Mouse (Mus musculus): ENCODE measurements around the gene Cpsf4l. TPM values are rescaled to one million over a fixed set of nuclear protein-coding genes. Genes with fewer than 3 reads are reported as not detected.

Gene Cpsf4l
- polyA plus RNA-seq, 1 experiment from 2014 or later, result 1.4 TPM

GRCm38 (mm10) chr11:113697571-113697970, 12.2 kb downstream of the Cpsf4l start:
- H3K4me2 ChIP-seq (replicated peaks; ENCODE audit: low read depth, low read length), result no peak overlapping the region
- H3K4me3 ChIP-seq (ENCODE audit: low read length), result no peak overlapping the region
- H3K36me3 ChIP-seq (ENCODE audit: control insufficient read depth, insufficient read depth, low read length), result peaks cover 29% of the 10 kb centered on the region
- no peak overlapping the region for H3K9ac ChIP-seq (ENCODE audit: low read depth, low read length)
- no peak for ATAC-seq (ENCODE audit: low FRiP score, low TSS enrichment)
- no peaks in the 10 kb centered on the region for H3K27me3 ChIP-seq (ENCODE audit: control insufficient read depth, insufficient read depth, low read length)
- no peaks in the 10 kb centered on the region for H3K4me1 ChIP-seq (ENCODE audit: control insufficient read depth, insufficient read depth, low read length)
- 0 out of 2 replicates have a peak, but pooled peaks cover 4% of the 10 kb centered on the region for H3K9me3 ChIP-seq (ENCODE audit: control insufficient read depth, low read length)
- H3K27ac ChIP-seq (ENCODE audit: low read depth, low read length), result no peak overlapping the region
- WGBS, result 77% methylated on average over 5 of the region's 5 CpGs

- 68% methylated on average over 3 of the region's 3 CpGs for WGBS
- H3K9me3 ChIP-seq (ENCODE audit: control insufficient read depth, low read length), result 0 out of 2 replicates have a peak, but pooled peaks cover 4% of the 10 kb centered on the region
- H3K36me3 ChIP-seq (ENCODE audit: control insufficient read depth, insufficient read depth, low read length), result peaks cover 77% of the 10 kb centered on the region
- no peak overlapping the region for H3K9ac ChIP-seq (ENCODE audit: low read depth, low read length)
- no peak overlapping the region for H3K27ac ChIP-seq (ENCODE audit: low read depth, low read length)
- no peaks in the 10 kb centered on the region for H3K27me3 ChIP-seq (ENCODE audit: control insufficient read depth, insufficient read depth, low read length)
- H3K4me2 ChIP-seq (replicated peaks; ENCODE audit: low read depth, low read length), result no peak overlapping the region
- no peak overlapping the region for H3K4me3 ChIP-seq (ENCODE audit: low read length)
- peaks cover 2% of the 10 kb centered on the region; the same call in 1 of the 2 replicates for H3K4me1 ChIP-seq (ENCODE audit: control insufficient read depth, insufficient read depth, low read length)
- no peak for ATAC-seq (ENCODE audit: low FRiP score, low TSS enrichment)
These were observed 18.0 kb downstream of the Cpsf4l start for GRCm38 (mm10) chr11:113691851-113692250.

GRCm38 (mm10) chr11:113691318-113691717, 18.5 kb downstream of the Cpsf4l start:
- no peak overlapping the region for H3K9ac ChIP-seq (ENCODE audit: low read depth, low read length)
- H3K27ac ChIP-seq (ENCODE audit: low read depth, low read length), result no peak overlapping the region
- H3K4me2 ChIP-seq (replicated peaks; ENCODE audit: low read depth, low read length), result no peak overlapping the region
- no peak overlapping the region for H3K4me3 ChIP-seq (ENCODE audit: low read length)
- peaks cover 8% of the 10 kb centered on the region; the same call in 1 of the 2 replicates for H3K4me1 ChIP-seq (ENCODE audit: control insufficient read depth, insufficient read depth, low read length)
- H3K9me3 ChIP-seq (ENCODE audit: control insufficient read depth, low read length), result 0 out of 2 replicates have a peak, but pooled peaks cover 4% of the 10 kb centered on the region
- no peaks in the 10 kb centered on the region for H3K27me3 ChIP-seq (ENCODE audit: control insufficient read depth, insufficient read depth, low read length)
- H3K36me3 ChIP-seq (ENCODE audit: control insufficient read depth, insufficient read depth, low read length), result peaks cover 76% of the 10 kb centered on the region
- no peak for ATAC-seq (ENCODE audit: low FRiP score, low TSS enrichment)
- whole genome bisulfite sequencing, result 81% methylated on average over 5 of the region's 5 CpGs

- no peaks in the 10 kb centered on the region for H3K27me3 ChIP-seq (ENCODE audit: control insufficient read depth, insufficient read depth, low read length)
- no peak overlapping the region for H3K4me2 ChIP-seq (replicated peaks; ENCODE audit: low read depth, low read length)
- peaks cover 8% of the 10 kb centered on the region; the same call in 1 of the 2 replicates for H3K4me1 ChIP-seq (ENCODE audit: control insufficient read depth, insufficient read depth, low read length)
- no peak for ATAC-seq (ENCODE audit: low FRiP score, low TSS enrichment)
- H3K36me3 ChIP-seq (ENCODE audit: control insufficient read depth, insufficient read depth, low read length), result peaks cover 70% of the 10 kb centered on the region
- H3K4me3 ChIP-seq (ENCODE audit: low read length), result no peak overlapping the region
- H3K27ac ChIP-seq (ENCODE audit: low read depth, low read length), result no peak overlapping the region
- H3K9me3 ChIP-seq (ENCODE audit: control insufficient read depth, low read length), result 0 out of 2 replicates have a peak, but pooled peaks cover 3% of the 10 kb centered on the region
- H3K9ac ChIP-seq (ENCODE audit: low read depth, low read length), result no peak overlapping the region
- WGBS, result 91% methylated on average over 12 of the region's 12 CpGs
These were observed 19.3 kb downstream of the Cpsf4l start for GRCm38 (mm10) chr11:113690506-113690905.

- H3K27me3 ChIP-seq (ENCODE audit: control insufficient read depth, insufficient read depth, low read length), result no peaks in the 10 kb centered on the region
- no peak overlapping the region for H3K4me3 ChIP-seq (ENCODE audit: low read length)
- H3K27ac ChIP-seq (ENCODE audit: low read depth, low read length), result no peak overlapping the region
- ATAC-seq (ENCODE audit: low FRiP score, low TSS enrichment), result no peak
- no peaks in the 10 kb centered on the region for H3K9me3 ChIP-seq (ENCODE audit: control insufficient read depth, low read length)
- peaks cover 23% of the 10 kb centered on the region for H3K4me1 ChIP-seq (ENCODE audit: control insufficient read depth, insufficient read depth, low read length)
- no peak overlapping the region for H3K9ac ChIP-seq (ENCODE audit: low read depth, low read length)
- H3K36me3 ChIP-seq (ENCODE audit: control insufficient read depth, insufficient read depth, low read length), result peaks cover 43% of the 10 kb centered on the region
- 72% methylated on average over 2 of the region's 2 CpGs for whole genome bisulfite sequencing
- no peak overlapping the region for H3K4me2 ChIP-seq (replicated peaks; ENCODE audit: low read depth, low read length)
These were observed 22.8 kb downstream of the Cpsf4l start for GRCm38 (mm10) chr11:113687031-113687430.

GRCm38 (mm10) chr11:113684707-113685426, 24.9 kb downstream of the Cpsf4l start:
- ATAC-seq (ENCODE audit: low FRiP score, low TSS enrichment), result no peak
- WGBS, result 39% methylated on average over 25 of the region's 25 CpGs
- peak overlapping the region; percentile 82 for H3K4me2 ChIP-seq (replicated peaks; ENCODE audit: low read depth, low read length)
- H3K36me3 ChIP-seq (ENCODE audit: control insufficient read depth, insufficient read depth, low read length), result peaks cover 24% of the 10 kb centered on the region
- H3K4me3 ChIP-seq (ENCODE audit: low read length), result peak overlapping the region; percentile 96
- H3K9me3 ChIP-seq (ENCODE audit: control insufficient read depth, low read length), result no peaks in the 10 kb centered on the region
- peak overlapping the region; percentile 98; the same call in 1 of the 2 replicates for H3K27ac ChIP-seq (ENCODE audit: low read depth, low read length)
- peaks cover 34% of the 10 kb centered on the region for H3K4me1 ChIP-seq (ENCODE audit: control insufficient read depth, insufficient read depth, low read length)
- H3K9ac ChIP-seq (ENCODE audit: low read depth, low read length), result peak overlapping the region; percentile 94
- H3K27me3 ChIP-seq (ENCODE audit: control insufficient read depth, insufficient read depth, low read length), result no peaks in the 10 kb centered on the region

GRCm38 (mm10) chr11:113683957-113684706, 25.7 kb downstream of the Cpsf4l start, which contains the start of the genes Fam104a and D11Wsu47e:
TSS of gene Fam104a (minus strand) at chr11:113684155.
TSS of gene D11Wsu47e (plus strand) at chr11:113684412.
- Histone ChIP-seq H3K4me1 (ENCODE audit: control insufficient read depth, insufficient read depth, low read length) (peaks cover 36% of the 10 kb centered on the region), H3K9ac (ENCODE audit: low read depth, low read length) (peak within 1 kb of the TSS; percentile 94), H3K4me2 (replicated peaks; ENCODE audit: low read depth, low read length) (peak within 1 kb of the TSS; percentile 83), H3K27me3 (ENCODE audit: control insufficient read depth, insufficient read depth, low read length) (no peaks in the 10 kb centered on the region), H3K4me3 (ENCODE audit: low read length) (peak within 1 kb of the TSS; percentile 96), H3K27ac (ENCODE audit: low read depth, low read length) (peak within 1 kb of the TSS; percentile 98), H3K36me3 (ENCODE audit: control insufficient read depth, insufficient read depth, low read length) (peaks cover 16% of the 10 kb centered on the region), H3K9me3 (ENCODE audit: control insufficient read depth, low read length) (no peaks in the 10 kb centered on the region)
- under 1% methylated on average over 65 of the region's 73 CpGs for WGBS
- ATAC-seq (ENCODE audit: low FRiP score, low TSS enrichment), result peak; percentile 94

- ATAC-seq (ENCODE audit: low FRiP score, low TSS enrichment), result peak; percentile 81
- Histone ChIP-seq H3K4me2 (replicated peaks; ENCODE audit: low read depth, low read length) (peak overlapping the region; percentile 83), H3K4me1 (ENCODE audit: control insufficient read depth, insufficient read depth, low read length) (peaks cover 38% of the 10 kb centered on the region), H3K9ac (ENCODE audit: low read depth, low read length) (peak overlapping the region; percentile 94), H3K36me3 (ENCODE audit: control insufficient read depth, insufficient read depth, low read length) (peaks cover 11% of the 10 kb centered on the region), H3K27ac (ENCODE audit: low read depth, low read length) (peak overlapping the region; percentile 98), H3K4me3 (ENCODE audit: low read length) (peak overlapping the region; percentile 96), H3K9me3 (ENCODE audit: control insufficient read depth, low read length) (no peaks in the 10 kb centered on the region), H3K27me3 (ENCODE audit: control insufficient read depth, insufficient read depth, low read length) (no peaks in the 10 kb centered on the region)
- under 1% methylated on average over 22 of the region's 38 CpGs for WGBS
These were observed 26.2 kb downstream of the Cpsf4l start for GRCm38 (mm10) chr11:113683627-113683956.
